Mouse (Mus musculus): ENCODE results near the gene Srm. TPM values are rescaled to one million over a fixed set of nuclear protein-coding genes. Genes with fewer than 3 reads are reported as not detected.

Gene Srm
- polyA plus RNA-seq, 1 experiment from 2014 or later, result 159 TPM

GRCm38 (mm10) chr4:148625010-148625409 is 33.7 kb downstream of the Srm start:
- H3K27ac ChIP-seq (replicated peaks), result no peak overlapping the region
- 90% methylated on average over 10 of the region's 10 CpGs for WGBS
- peak overlapping the region; percentile 50; the same call in 1 of the 2 replicates for H3K9ac ChIP-seq
- peaks cover 43% of the 10 kb centered on the region for H3K4me1 ChIP-seq (replicated peaks)
- H3K27me3 ChIP-seq, result no peaks in the 10 kb centered on the region
- peaks cover 48% of the 10 kb centered on the region for H3K36me3 ChIP-seq
- H3K4me2 ChIP-seq, result peak overlapping the region; percentile 99
- H3K9me3 ChIP-seq, result no peaks in the 10 kb centered on the region
- H3K4me3 ChIP-seq, result peak overlapping the region; percentile 99
- no peak for ATAC-seq (ENCODE audit: low read depth)

DNA sequence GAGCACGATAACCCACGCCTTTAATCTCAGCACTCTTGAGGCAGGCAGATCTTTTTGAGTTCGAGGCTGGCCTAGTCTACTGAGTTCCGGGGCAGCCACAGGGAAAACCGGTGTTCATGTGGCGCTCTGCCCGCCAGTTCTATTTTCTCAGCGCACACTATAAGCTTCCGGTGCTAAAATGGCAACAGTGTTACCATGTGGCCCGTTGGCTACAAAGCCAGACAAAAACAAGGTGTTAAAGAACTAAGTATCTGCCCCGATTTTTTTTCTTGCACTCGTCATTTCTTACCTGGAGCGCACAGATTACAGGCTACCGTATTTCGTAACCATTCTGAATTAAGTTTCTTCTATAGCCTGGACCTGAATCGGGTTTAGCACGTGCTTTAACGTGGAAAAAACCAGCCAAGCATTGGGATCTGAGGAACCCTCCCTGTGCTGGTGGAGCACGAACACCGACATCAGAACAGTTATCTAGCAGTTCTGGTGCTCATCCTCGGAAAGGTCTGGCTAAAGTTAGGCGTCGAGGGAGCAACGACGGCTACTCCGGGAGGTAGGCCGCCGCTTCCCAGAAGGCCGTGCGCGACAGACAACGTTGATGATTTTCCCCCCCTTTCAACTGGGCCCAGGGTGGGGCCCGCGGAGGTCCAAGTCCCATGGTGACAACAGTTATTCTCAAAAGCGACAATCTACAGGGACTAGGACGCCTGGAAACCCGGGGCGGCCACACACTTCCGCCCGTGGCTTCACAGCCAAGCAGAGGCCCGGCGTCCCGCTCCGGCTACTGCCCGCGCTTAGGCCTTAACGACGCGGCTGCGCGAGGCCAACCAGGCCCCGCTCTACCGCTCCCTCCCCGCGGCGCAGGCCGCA is 34.7 kb downstream of the Srm start:
- whole genome bisulfite sequencing, result 1% methylated on average over 57 of the region's 57 CpGs
- ATAC-seq (ENCODE audit: low read depth), result peak; percentile 67
- H3K9ac ChIP-seq, result peak overlapping the region; percentile 99
- peak overlapping the region; percentile 97 for H3K27ac ChIP-seq (replicated peaks)
- H3K4me3 ChIP-seq, result peak overlapping the region; percentile 99
- no peaks in the 10 kb centered on the region for H3K27me3 ChIP-seq
- H3K4me2 ChIP-seq, result peak overlapping the region; percentile 99
- H3K36me3 ChIP-seq, result peaks cover 40% of the 10 kb centered on the region
- H3K9me3 ChIP-seq, result no peaks in the 10 kb centered on the region
- peaks cover 43% of the 10 kb centered on the region for H3K4me1 ChIP-seq (replicated peaks)

DNA sequence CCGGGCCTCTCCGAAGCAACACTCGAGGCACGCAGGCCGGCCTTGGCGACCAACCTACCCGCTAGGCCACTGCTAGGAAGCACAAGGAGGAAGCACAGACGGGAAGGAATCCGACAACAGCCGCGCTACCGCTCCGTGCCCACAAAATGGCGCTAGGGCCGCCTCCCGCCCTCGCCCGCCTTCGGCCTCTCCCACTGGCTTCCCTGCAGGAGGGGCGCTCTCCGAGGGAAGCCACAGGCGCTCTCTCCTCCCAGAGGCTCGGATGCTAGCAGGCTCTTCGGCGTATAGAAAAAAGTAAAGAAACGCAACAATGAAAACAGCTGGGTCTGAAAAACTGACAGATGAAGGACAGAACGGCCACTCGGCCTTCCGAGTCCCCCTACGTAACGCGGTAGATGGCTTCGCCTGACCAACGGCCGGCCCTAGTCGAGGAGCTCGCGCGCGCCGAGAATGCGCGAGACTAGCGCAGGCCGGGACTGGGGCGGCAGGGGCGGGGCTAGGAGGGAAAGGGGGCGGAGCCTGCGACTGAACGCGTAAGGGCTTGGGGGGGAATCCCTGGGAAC is 35.4 kb downstream of the Srm start, which contains the start of gene Tardbp:
TSS of gene Tardbp (minus strand) at position 397 of the 563 bp plus-strand sequence.
- Histone ChIP-seq H3K27me3 (no peaks in the 10 kb centered on the region), H3K9me3 (no peaks in the 10 kb centered on the region), H3K4me2 (peak within 1 kb of the TSS; percentile 99), H3K36me3 (peaks cover 33% of the 10 kb centered on the region), H3K27ac (replicated peaks) (peak within 1 kb of the TSS; percentile 97), H3K4me3 (peak within 1 kb of the TSS; percentile 99), H3K9ac (peak within 1 kb of the TSS; percentile 99), H3K4me1 (replicated peaks) (peaks cover 39% of the 10 kb centered on the region)
- peak; percentile 97 for ATAC-seq (ENCODE audit: low read depth)
- WGBS, result under 1% methylated on average over 51 of the region's 51 CpGs

DNA sequence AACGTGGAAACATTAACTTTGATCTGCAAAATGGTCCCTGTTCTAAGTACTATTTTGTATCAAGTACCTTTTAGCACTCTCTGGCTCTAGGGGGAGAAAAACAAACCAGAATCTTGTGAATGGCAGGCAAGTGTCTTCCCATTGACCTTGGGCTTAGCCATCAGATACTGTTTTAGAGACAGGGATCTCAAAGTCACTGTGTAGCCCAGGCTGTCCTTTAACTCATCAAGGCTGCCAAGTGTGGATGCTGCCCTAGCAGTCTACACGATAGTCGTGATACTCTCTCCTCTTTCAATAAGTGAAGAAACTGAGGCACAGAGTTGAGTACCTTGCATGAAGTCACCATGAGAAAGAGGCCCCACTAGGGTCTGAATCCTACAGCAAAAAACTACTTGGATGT is 35.9 kb downstream of the Srm start:
- 61% methylated on average over 3 of the region's 3 CpGs for WGBS
- peaks cover 28% of the 10 kb centered on the region for H3K36me3 ChIP-seq
- H3K4me2 ChIP-seq, result peak overlapping the region; percentile 99
- peak overlapping the region; percentile 99 for H3K9ac ChIP-seq
- H3K4me3 ChIP-seq, result peak overlapping the region; percentile 99
- H3K4me1 ChIP-seq (replicated peaks), result peaks cover 35% of the 10 kb centered on the region
- peak; percentile 51 for ATAC-seq (ENCODE audit: low read depth)
- H3K27ac ChIP-seq (replicated peaks), result no peak overlapping the region; the same call in 1 of the 2 replicates
- H3K9me3 ChIP-seq, result no peaks in the 10 kb centered on the region
- no peaks in the 10 kb centered on the region for H3K27me3 ChIP-seq

- ATAC-seq (ENCODE audit: low read depth), result no peak
- peaks cover 3% of the 10 kb centered on the region; the same call in 1 of the 2 replicates for H3K4me1 ChIP-seq (replicated peaks)
- H3K27me3 ChIP-seq, result no peaks in the 10 kb centered on the region
- no peak overlapping the region for H3K27ac ChIP-seq (replicated peaks)
- H3K9me3 ChIP-seq, result no peaks in the 10 kb centered on the region
- no peak overlapping the region for H3K9ac ChIP-seq
- H3K4me2 ChIP-seq, result no peak overlapping the region
- H3K4me3 ChIP-seq, result no peak overlapping the region
- WGBS, result 80% methylated on average over 3 of the region's 3 CpGs
- no peaks in the 10 kb centered on the region for H3K36me3 ChIP-seq
Measured at GRCm38 (mm10) chr4:148632013-148632692, 40.9 kb downstream of the Srm start.

- Histone ChIP-seq H3K27ac (replicated peaks) (no peak overlapping the region), H3K9ac (no peak overlapping the region), H3K4me3 (no peak overlapping the region), H3K27me3 (no peaks in the 10 kb centered on the region), H3K4me1 (replicated peaks) (no peaks in the 10 kb centered on the region), H3K36me3 (no peaks in the 10 kb centered on the region), H3K9me3 (no peaks in the 10 kb centered on the region), H3K4me2 (no peak overlapping the region)
- ATAC-seq (ENCODE audit: low read depth), result no peak
- 54% methylated on average over 2 of the region's 2 CpGs for WGBS
Measured at GRCm38 (mm10) chr4:148633395-148634061, 42.2 kb downstream of the Srm start.

GRCm38 (mm10) chr4:148635309-148635708 is 44.0 kb downstream of the Srm start:
- 67% methylated on average over 2 of the region's 2 CpGs for WGBS
- ATAC-seq (ENCODE audit: low read depth), result no peak
- Histone ChIP-seq H3K4me1 (replicated peaks) (no peaks in the 10 kb centered on the region), H3K4me2 (no peak overlapping the region), H3K27ac (replicated peaks) (no peak overlapping the region), H3K9ac (no peak overlapping the region), H3K9me3 (no peaks in the 10 kb centered on the region), H3K27me3 (no peaks in the 10 kb centered on the region), H3K36me3 (no peaks in the 10 kb centered on the region), H3K4me3 (no peak overlapping the region)

GRCm38 (mm10) chr4:148638302-148638701 is 47.0 kb downstream of the Srm start:
- 61% methylated on average over 9 of the region's 9 CpGs for WGBS

GRCm38 (mm10) chr4:148639455-148639854 is 48.2 kb downstream of the Srm start:
- H3K9me3 ChIP-seq, result no peaks in the 10 kb centered on the region
- peaks cover 4% of the 10 kb centered on the region; the same call in 1 of the 2 replicates for H3K4me1 ChIP-seq (replicated peaks)
- no peak overlapping the region for H3K4me2 ChIP-seq
- no peak overlapping the region for H3K9ac ChIP-seq
- H3K27ac ChIP-seq (replicated peaks), result no peak overlapping the region
- no peak overlapping the region for H3K4me3 ChIP-seq
- no peak for ATAC-seq (ENCODE audit: low read depth)
- H3K27me3 ChIP-seq, result no peaks in the 10 kb centered on the region
- 83% methylated on average over 2 of the region's 2 CpGs for WGBS
- H3K36me3 ChIP-seq, result no peaks in the 10 kb centered on the region

More at GRCm38 (mm10) chr4:148638302-148638701, 47.0 kb downstream of the Srm start:
- no peaks in the 10 kb centered on the region for H3K9me3 ChIP-seq
- H3K9ac ChIP-seq, result no peak overlapping the region
- no peaks in the 10 kb centered on the region for H3K4me1 ChIP-seq (replicated peaks)
- no peaks in the 10 kb centered on the region for H3K36me3 ChIP-seq
- no peak overlapping the region for H3K4me3 ChIP-seq
- ATAC-seq (ENCODE audit: low read depth), result no peak
- H3K27me3 ChIP-seq, result no peaks in the 10 kb centered on the region
- H3K4me2 ChIP-seq, result no peak overlapping the region
- no peak overlapping the region for H3K27ac ChIP-seq (replicated peaks)

DNA sequence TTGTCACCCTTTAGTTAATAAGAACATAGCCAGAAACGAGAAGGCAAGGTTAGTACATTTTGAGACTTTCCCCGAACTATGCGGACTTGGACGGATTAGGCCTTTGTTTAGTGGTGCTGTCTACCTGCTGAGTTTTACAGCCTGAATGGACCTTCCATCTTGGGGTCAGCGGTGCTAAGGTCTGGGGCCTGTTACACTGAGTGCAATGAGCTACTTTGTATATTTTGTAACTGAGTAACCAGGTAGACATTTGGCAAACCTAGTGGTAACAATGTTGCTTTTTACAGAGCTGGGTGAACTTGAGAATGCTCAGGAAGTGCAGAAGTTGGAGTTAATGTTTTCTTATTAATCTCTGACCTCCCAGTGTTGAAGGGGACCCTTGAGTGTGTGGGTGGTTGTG is 49.8 kb downstream of the Srm start:
- ATAC-seq (ENCODE audit: low read depth), result no peak
- Histone ChIP-seq H3K36me3 (no peaks in the 10 kb centered on the region), H3K27me3 (no peaks in the 10 kb centered on the region), H3K27ac (replicated peaks) (no peak overlapping the region), H3K9ac (no peak overlapping the region), H3K4me3 (no peak overlapping the region), H3K4me1 (replicated peaks) (peaks cover 4% of the 10 kb centered on the region; the same call in 1 of the 2 replicates), H3K4me2 (no peak overlapping the region), H3K9me3 (no peaks in the 10 kb centered on the region)
- 76% methylated on average over 5 of the region's 5 CpGs for WGBS

DNA sequence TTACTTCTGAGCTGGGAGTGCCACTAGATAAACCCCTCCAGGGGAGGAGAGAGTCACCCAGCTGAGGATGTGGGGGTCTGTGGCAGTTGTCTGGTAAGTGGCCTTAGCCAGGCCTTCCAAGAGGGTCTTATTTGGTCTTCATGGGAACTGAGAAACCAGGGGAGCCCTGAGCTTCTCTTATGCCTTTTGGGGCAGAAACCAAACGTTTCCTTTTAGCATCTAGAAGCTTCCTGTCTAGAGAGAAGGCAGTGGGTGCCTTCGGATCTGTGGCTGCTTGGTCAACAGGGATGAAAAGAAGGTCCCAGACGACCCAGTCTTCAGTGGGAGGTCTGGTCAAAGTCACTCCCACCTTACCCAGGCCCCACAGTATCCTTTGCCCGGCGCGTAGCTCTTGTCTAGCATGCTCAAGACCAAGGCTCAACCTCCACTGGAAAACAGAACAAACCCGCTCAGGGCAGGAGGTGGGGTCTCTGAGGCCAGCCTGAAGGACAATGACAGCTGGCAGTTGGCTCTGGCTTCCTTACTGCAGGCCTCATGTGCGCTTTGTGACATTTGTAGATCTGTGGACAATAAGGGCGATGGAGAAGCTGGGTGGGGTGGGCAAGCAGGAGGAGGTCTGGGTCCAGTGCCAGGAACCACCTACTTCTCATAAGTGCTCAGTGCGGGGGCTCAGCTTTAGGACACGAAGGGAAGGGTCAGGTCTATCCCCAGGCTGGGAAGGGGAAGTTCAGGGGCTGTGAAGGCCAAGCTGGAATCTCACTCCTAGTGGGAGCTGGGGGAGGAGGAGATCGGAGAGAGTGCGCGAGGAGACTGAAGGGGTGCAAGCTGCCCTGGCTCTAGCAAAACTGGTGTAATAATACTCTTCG is 52.2 kb downstream of the Srm start, which contains the start of gene Gm572:
TSS of gene Gm572 (plus strand) at position 27 of the 866 bp plus-strand sequence.
- no peak within 1 kb of the TSS for H3K27ac ChIP-seq (replicated peaks)
- 0 out of 2 replicates have a peak, but pooled peaks have one; percentile 32 for ATAC-seq (ENCODE audit: low read depth)
- 71% methylated on average over 15 of the region's 15 CpGs for WGBS
- H3K36me3 ChIP-seq, result no peaks in the 10 kb centered on the region
- no peak within 1 kb of the TSS for H3K9ac ChIP-seq
- no peak within 1 kb of the TSS for H3K4me3 ChIP-seq
- H3K4me1 ChIP-seq (replicated peaks), result peaks cover 4% of the 10 kb centered on the region; the same call in 1 of the 2 replicates
- peak within 1 kb of the TSS; percentile 35 for H3K4me2 ChIP-seq
- no peaks in the 10 kb centered on the region for H3K9me3 ChIP-seq
- no peaks in the 10 kb centered on the region for H3K27me3 ChIP-seq

All from neural tube, embryonic 13.5 days (tissue).